Mouse (Mus musculus) heart, embryonic 11.5 days (tissue): ENCODE measurements at regions not wholly inside any gene's neighbourhood (a gene's known extent, or its start where the extent isn't known, plus 50 kb on each side); places are given as distances from the start of the nearest gene placed in this dataset.

Experiments
- ATAC-seq: fragments of 200-750 bp; cut with Nextera tagmentation; replicated peaks from 2 replicates; pipeline ENCODE4 v1.8.0; 2017; ENCODE audit warnings: moderate library complexity; ENCODE audit not compliant: insufficient number of reproducible peaks, low FRiP score, low TSS enrichment
- H3K27ac ChIP-seq: fragments of 300-500 bp; sonication (generic); 2 replicates; pipeline ENCODE4 v1.5.1; 2014; ENCODE audit warnings: mild to moderate bottlenecking, low read depth, low read length
- H3K27me3 ChIP-seq: fragments of 300-500 bp; sonication (generic); 2 replicates; pipeline ENCODE4 v1.6.1; 2014; ENCODE audit warnings: mild to moderate bottlenecking, low read length, mixed read lengths; ENCODE audit not compliant: control insufficient read depth, insufficient read depth
- H3K36me3 ChIP-seq: fragments of 300-500 bp; sonication (generic); 2 replicates; pipeline ENCODE4 v1.6.1; 2014; ENCODE audit warnings: mild to moderate bottlenecking, low read length, moderate library complexity, mixed read lengths; ENCODE audit not compliant: control insufficient read depth, insufficient read depth
- H3K4me1 ChIP-seq: fragments of 300-500 bp; sonication (generic); 2 replicates; pipeline ENCODE4 v1.6.1; 2014; ENCODE audit warnings: low read length; ENCODE audit not compliant: control insufficient read depth, insufficient read depth
- H3K4me2 ChIP-seq: fragments of 300-500 bp; sonication (generic); 2 replicates; pipeline ENCODE4 v1.6.1; 2014; ENCODE audit warnings: mild to moderate bottlenecking, moderate library complexity
- H3K4me3 ChIP-seq: fragments of 300-500 bp; sonication (generic); 2 replicates; pipeline ENCODE4 v1.5.1; 2014; ENCODE audit warnings: low read depth, low read length
- H3K9ac ChIP-seq: fragments of 300-500 bp; sonication (generic); 2 replicates; pipeline ENCODE4 v1.6.1; 2014; ENCODE audit warnings: mild to moderate bottlenecking, low read depth, low read length, moderate library complexity
- H3K9me3 ChIP-seq: fragments of 300-500 bp; sonication (generic); replicated peaks from 2 replicates; pipeline ENCODE4 v1.6.1; 2016; ENCODE audit warnings: low read length; ENCODE audit not compliant: control insufficient read depth
- WGBS: fragments of 180-500 bp; shearing (Covaris S2); extraction: QIAGEN DNeasy Blood & Tissue Kit; methylation state at CpG from one replicate; pipeline ENCODE4 v1.1.7; 2014; ENCODE audit not compliant: insufficient replicate concordance; 5-methylcytosine and 5-hydroxymethylcytosine counted together

DNA sequence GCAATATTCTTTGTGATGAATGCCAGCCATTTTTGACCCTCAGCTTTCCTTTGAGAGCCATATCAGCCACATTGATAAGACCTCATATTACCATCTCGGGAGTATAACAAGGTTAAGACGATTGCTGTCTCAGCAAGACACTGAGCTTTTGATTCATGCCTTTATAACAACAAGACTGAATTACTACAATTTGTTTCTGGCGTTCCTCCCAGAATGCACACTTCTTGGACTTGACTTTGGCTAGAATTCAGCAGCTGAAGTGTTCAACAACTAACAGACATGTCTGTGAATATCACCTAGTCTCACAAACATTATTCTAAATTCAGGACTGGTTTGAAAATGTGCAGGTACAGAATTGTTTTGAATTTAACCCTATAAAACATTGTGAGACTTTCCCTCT lies 324.5 kb downstream of the Dnajb9 start:
- 63% methylated on average over 3 of the region's 3 CpGs for WGBS
- ATAC-seq = no peak
- no peak overlapping the region for H3K9ac ChIP-seq

DNA sequence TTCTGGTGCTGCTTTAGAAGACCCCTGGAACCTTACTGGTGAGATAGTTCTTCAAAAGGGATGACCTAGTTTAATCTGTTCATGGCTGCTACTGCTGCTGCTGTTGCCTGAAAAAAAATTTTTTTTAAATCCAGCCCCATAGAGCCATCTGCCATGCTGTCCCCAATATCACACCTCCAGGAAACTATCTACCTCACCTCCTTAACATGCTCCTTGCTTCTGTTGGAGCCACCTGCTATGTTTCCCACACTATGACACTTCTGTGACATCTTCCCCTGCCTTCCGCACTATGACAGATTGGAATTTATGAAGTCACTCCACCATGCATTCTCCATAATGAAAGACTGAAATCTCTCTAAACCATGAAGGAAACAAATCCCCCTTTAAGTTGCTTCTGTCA lies 349.6 kb downstream of the Dnajb9 start:
- ATAC-seq = no peak
- 88% methylated on average over 1 of the region's 1 CpGs for WGBS
- H3K4me1 ChIP-seq = no peaks in the 10 kb centered on the region

More for the DNA sequence above, 324.5 kb downstream of the Dnajb9 start:
- Histone ChIP-seq H3K27me3 (no peaks in the 10 kb centered on the region), H3K4me3 (no peak overlapping the region), H3K27ac (no peak overlapping the region), H3K4me1 (no peaks in the 10 kb centered on the region), H3K36me3 (no peaks in the 10 kb centered on the region), H3K4me2 (no peak overlapping the region), H3K9me3 (no peaks in the 10 kb centered on the region)

DNA sequence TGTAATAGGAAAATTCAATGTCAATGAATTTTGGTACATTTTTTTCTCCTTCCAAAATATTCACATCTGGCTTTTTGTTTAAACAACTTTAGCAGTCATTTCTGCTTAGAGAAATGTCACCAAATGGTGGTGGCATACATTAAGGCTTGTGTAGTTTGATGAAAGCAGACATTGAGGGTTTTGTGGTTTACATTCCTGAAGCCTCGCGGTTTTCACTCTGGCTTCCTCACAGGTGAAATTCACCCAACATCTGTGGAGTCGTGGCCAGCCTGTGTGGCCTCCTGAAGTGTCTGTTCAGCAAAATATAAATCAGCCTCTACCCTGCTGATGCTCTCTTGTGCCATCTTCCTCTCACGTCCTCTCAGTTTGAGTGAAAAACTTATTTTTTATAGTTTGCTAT lies 353.8 kb downstream of the Dnajb9 start:
- Histone ChIP-seq H3K9ac (no peak overlapping the region), H3K27me3 (no peaks in the 10 kb centered on the region), H3K36me3 (no peaks in the 10 kb centered on the region), H3K9me3 (no peaks in the 10 kb centered on the region), H3K4me3 (no peak overlapping the region), H3K4me1 (no peaks in the 10 kb centered on the region), H3K4me2 (no peak overlapping the region), H3K27ac (no peak overlapping the region)
- 77% methylated on average over 4 of the region's 4 CpGs for WGBS
- no peak for ATAC-seq

More for the DNA sequence above, 349.6 kb downstream of the Dnajb9 start:
- H3K9me3 ChIP-seq = no peaks in the 10 kb centered on the region
- no peaks in the 10 kb centered on the region for H3K36me3 ChIP-seq
- H3K9ac ChIP-seq = no peak overlapping the region
- no peak overlapping the region for H3K4me3 ChIP-seq
- H3K4me2 ChIP-seq = no peak overlapping the region
- no peak overlapping the region for H3K27ac ChIP-seq
- H3K27me3 ChIP-seq = no peaks in the 10 kb centered on the region

DNA sequence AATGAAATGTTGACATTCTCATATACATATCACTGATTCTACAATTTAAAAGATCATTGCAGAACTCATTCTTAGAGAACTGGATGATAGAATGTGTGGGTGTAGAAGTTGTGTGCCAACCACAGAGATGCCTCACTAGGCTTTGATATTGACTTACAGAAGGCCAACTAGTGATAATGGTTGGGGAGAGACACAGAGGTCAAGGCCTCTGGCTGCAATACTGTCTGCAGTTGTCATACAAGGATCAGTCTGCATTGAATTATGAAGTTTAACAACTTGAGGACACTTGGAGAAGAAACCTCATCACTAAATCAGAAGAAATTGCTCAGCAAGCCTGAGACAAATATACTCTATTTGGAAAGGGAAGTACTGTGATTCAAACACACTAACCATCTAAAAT lies 357.9 kb downstream of the Dnajb9 start:
- ATAC-seq = no peak
- H3K27ac ChIP-seq = no peak overlapping the region
- H3K4me1 ChIP-seq = no peaks in the 10 kb centered on the region
- H3K27me3 ChIP-seq = no peaks in the 10 kb centered on the region
- H3K4me3 ChIP-seq = no peak overlapping the region
- no peaks in the 10 kb centered on the region for H3K9me3 ChIP-seq
- no peak overlapping the region for H3K9ac ChIP-seq
- no peaks in the 10 kb centered on the region for H3K36me3 ChIP-seq
- no peak overlapping the region for H3K4me2 ChIP-seq

DNA sequence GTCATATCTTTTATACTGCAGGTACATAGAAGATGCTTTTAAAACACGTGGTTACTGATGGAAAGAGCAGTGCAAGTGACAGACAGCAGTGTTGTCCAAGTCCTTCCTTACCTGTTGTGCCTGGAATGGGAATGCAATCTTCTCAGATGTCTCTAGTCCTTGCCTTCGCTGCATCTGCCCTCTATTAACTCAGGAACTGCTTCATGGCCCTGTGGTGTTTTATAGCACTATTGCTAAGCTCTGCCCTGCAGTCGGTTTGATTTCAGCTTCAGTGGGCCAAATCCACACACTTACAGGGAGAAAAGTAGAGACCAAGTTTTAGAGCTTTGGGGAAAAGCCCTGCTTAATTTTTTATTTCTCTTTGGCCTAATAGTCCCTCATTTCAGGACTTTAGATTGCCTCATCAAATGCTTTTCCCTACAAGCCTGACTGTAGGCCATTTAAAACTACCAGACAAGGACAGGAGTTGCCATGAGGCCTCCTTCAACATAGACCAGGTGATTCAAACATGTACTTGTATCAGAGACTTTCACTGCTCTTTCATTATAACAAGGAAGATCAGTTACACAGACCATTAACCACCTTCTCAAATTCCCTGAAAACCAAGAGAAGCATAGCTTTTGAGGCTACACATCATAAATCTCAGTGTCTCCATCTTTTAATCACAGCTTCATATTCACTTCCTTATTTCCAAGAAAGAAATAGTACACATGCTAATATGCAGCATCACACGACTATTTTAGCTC lies 358.7 kb downstream of the Dnajb9 start:
- H3K27ac ChIP-seq = no peak overlapping the region
- 60% methylated on average over 4 of the region's 4 CpGs for WGBS
- no peak overlapping the region for H3K9ac ChIP-seq
- H3K4me2 ChIP-seq = no peak overlapping the region
- H3K9me3 ChIP-seq = no peaks in the 10 kb centered on the region
- no peaks in the 10 kb centered on the region for H3K36me3 ChIP-seq
- no peak overlapping the region for H3K4me3 ChIP-seq
- no peaks in the 10 kb centered on the region for H3K27me3 ChIP-seq
- ATAC-seq = no peak
- H3K4me1 ChIP-seq = no peaks in the 10 kb centered on the region

DNA sequence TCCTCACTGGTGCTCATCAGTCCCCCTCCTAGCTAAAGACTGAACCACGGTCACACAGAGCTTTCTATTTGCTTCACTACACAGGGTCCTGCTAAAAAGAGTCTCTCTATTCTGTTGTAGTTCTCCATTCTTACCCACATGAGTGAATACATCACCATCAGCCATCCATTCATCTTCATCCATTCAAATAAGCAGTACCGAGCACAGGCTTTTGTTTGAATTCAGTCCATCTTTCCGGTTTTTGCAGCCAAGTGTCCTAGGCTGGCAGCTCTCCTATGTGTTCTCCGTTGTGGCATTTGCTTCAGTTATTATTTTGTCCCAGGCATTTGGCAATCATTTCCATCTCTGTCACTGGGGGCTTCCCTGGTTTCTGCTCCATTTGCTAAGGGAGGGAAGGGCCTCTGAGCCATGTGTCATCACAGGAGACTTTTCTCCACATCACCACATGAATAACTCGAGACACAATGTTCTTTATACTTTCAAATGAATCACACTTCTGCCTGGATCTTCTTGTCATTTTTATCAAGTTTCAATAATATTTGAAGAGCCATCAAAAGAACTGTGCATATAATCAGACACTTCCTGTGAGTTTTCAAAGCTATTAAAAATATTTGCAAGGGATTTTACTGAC lies 366.1 kb downstream of the Dnajb9 start:
- Histone ChIP-seq H3K27me3 (no peaks in the 10 kb centered on the region), H3K9ac (no peak overlapping the region), H3K27ac (no peak overlapping the region), H3K4me1 (no peaks in the 10 kb centered on the region), H3K9me3 (no peaks in the 10 kb centered on the region), H3K4me3 (no peak overlapping the region), H3K36me3 (no peaks in the 10 kb centered on the region), H3K4me2 (no peak overlapping the region)
- WGBS = 61% methylated on average over 5 of the region's 5 CpGs
- ATAC-seq = no peak

DNA sequence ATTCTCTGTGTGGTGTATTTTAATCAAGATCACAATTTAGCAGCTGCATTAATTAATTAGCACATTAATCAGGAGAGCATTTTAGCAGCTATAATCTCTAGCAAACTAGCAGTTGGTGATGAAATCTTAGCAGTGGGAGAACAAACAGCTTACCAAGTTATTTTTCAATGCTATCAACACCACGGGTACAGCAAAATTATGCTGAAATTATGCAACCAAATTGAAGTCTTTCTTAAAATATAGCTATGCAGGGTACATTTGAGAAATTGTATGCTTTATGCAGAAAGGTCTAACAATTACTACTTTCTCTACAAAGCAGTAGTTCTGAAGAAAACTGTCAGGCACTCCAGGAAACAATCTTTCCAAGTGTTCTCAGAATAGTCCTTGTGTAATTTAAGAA lies 378.1 kb downstream of the Dnajb9 start:
- Histone ChIP-seq H3K9me3 (no peaks in the 10 kb centered on the region), H3K4me3 (no peak overlapping the region), H3K4me1 (no peaks in the 10 kb centered on the region), H3K27me3 (no peaks in the 10 kb centered on the region), H3K27ac (no peak overlapping the region), H3K4me2 (no peak overlapping the region), H3K9ac (no peak overlapping the region), H3K36me3 (no peaks in the 10 kb centered on the region)
- no peak for ATAC-seq
- 75% methylated on average over 1 of the region's 1 CpGs for WGBS

DNA sequence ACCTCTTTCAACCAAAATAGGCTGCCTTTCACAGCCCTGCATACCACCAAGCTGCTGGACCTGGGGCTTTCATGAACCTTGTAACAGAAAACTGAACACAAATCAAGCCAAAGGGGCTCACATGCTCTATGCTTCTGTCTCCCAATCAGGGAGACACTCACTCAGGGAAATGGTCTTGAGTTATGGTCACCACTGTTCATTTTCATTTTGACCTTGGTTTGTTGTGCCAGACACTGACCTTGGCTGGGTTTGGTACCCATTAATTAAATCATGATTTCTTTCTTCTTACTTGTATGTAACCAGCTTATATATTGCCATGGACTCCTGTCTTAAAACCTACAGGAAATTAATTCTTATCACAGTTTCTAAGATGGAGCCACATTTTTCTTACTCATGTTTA lies 381.5 kb downstream of the Dnajb9 start:
- no peak for ATAC-seq
- no peaks in the 10 kb centered on the region for H3K27me3 ChIP-seq

DNA sequence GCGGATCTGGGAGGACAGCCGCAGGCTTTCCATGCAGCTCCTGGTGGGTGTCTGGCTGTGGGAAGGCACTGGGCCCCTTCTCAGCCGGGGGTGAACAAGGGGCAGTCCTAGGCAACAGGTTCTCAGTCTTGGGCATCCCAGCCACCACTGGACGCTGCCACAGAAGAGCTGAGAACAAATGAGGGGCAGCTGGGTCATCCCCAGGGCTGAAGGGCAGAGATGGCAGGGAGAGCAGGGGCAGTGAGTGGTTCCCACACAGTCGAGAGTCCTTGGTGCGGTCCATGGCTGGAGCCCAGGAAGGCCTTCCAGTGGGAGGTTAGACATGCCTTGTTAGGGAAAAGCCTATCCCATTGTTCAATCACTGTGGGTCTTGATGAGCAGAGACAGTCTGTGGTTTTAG lies 382.2 kb downstream of the Dnajb9 start:
- Histone ChIP-seq H3K4me3 (no peak overlapping the region), H3K4me1 (no peaks in the 10 kb centered on the region), H3K9ac (no peak overlapping the region), H3K27ac (no peak overlapping the region), H3K4me2 (no peak overlapping the region), H3K9me3 (no peaks in the 10 kb centered on the region), H3K27me3 (no peaks in the 10 kb centered on the region), H3K36me3 (no peaks in the 10 kb centered on the region)
- WGBS = 77% methylated on average over 6 of the region's 6 CpGs
- ATAC-seq = no peak

More for the DNA sequence above, 381.5 kb downstream of the Dnajb9 start:
- H3K4me2 ChIP-seq = no peak overlapping the region
- H3K4me1 ChIP-seq = no peaks in the 10 kb centered on the region
- no peak overlapping the region for H3K27ac ChIP-seq
- H3K9me3 ChIP-seq = no peaks in the 10 kb centered on the region
- H3K36me3 ChIP-seq = no peaks in the 10 kb centered on the region
- H3K4me3 ChIP-seq = no peak overlapping the region
- H3K9ac ChIP-seq = no peak overlapping the region
